Mouse (Mus musculus) hindbrain, embryonic 12.5 days (tissue): ENCODE measurements around the gene Ush1g. TPM values are rescaled to one million over a fixed set of nuclear protein-coding genes. Genes with fewer than 3 reads are reported as not detected.

ENCODE experiments used
- ATAC-seq: fragments of 200-750 bp; cut with Nextera tagmentation; 2 replicates; pipeline ENCODE4 v1.8.0; 2017; ENCODE audit warnings: moderate TSS enrichment; ENCODE audit not compliant: low FRiP score
- H3K27ac ChIP-seq: fragments of 300-500 bp; sonication (generic); 2 replicates; pipeline ENCODE4 v1.5.1; 2016; ENCODE audit warnings: mild to moderate bottlenecking
- H3K27me3 ChIP-seq: fragments of 300-500 bp; sonication (generic); 2 replicates; pipeline ENCODE4 v1.6.1; 2016; ENCODE audit warnings: mild to moderate bottlenecking
- H3K36me3 ChIP-seq: fragments of 300-500 bp; sonication (generic); 2 replicates; pipeline ENCODE4 v1.6.1; 2016; ENCODE audit warnings: mild to moderate bottlenecking
- H3K4me1 ChIP-seq: fragments of 300-500 bp; sonication (generic); 2 replicates; pipeline ENCODE4 v1.6.1; 2016
- H3K4me2 ChIP-seq: fragments of 300-500 bp; sonication (generic); replicated peaks from 2 replicates; pipeline ENCODE4 v1.6.1; 2016; ENCODE audit warnings: mild to moderate bottlenecking
- H3K4me3 ChIP-seq: fragments of 300-500 bp; sonication (generic); 2 replicates; pipeline ENCODE4 v1.5.1; 2016; ENCODE audit warnings: mild to moderate bottlenecking
- H3K9ac ChIP-seq: fragments of 300-500 bp; sonication (generic); 2 replicates; pipeline ENCODE4 v1.6.1; 2016; ENCODE audit warnings: mild to moderate bottlenecking, moderate library complexity
- H3K9me3 ChIP-seq: fragments of 300-500 bp; sonication (generic); replicated peaks from 2 replicates; pipeline ENCODE4 v1.6.1; 2016; ENCODE audit warnings: mild to moderate bottlenecking
- WGBS: fragments of 180-500 bp; shearing (Covaris S2); methylation state at CpG from one replicate; pipeline ENCODE4 v1.1.7; 2016; 5-methylcytosine and 5-hydroxymethylcytosine counted together
- polyA plus RNA-seq: library from polyadenylated mRNA; unstranded; fragments of >200 nt; fragmentation: Nextera tagmentation; extraction: Ambion mirVana; gene quantifications from 2 replicates; pipeline ENCODE4 v1.2.1, GENCODE M21; 2016

Gene Ush1g
- polyA plus RNA-seq, 1 experiment from 2014 or later, result not detected

DNA sequence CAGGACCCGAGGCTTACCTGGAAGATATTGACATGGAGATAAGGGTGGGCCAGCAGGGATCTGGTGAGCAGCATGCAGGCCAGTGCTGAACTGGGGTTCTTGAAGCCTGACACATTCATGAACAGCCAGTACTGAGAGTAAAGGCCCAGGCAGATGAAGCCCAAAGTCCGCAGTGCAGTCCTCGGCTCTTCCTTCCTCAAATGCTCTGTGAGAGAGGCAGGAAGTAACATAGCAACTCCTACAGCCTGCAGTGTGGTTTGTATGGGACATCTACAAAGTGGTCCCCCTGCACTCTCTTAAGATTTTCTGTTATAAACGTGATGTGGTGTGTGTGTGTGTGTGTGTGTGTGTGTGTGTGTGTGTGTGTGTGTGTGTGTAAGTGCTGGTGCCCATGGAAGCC, 36.6 kb downstream of the Ush1g start:
- no peaks in the 10 kb centered on the region for H3K27me3 ChIP-seq
- no peaks in the 10 kb centered on the region; the same call in 1 of the 2 replicates for H3K4me1 ChIP-seq
- no peak overlapping the region for H3K4me2 ChIP-seq
- no peak overlapping the region for H3K4me3 ChIP-seq
- no peaks in the 10 kb centered on the region for H3K36me3 ChIP-seq
- H3K27ac ChIP-seq, result no peak overlapping the region
- 75% methylated on average over 4 of the region's 4 CpGs for WGBS
- H3K9ac ChIP-seq, result no peak overlapping the region
- ATAC-seq, result no peak
- no peaks in the 10 kb centered on the region for H3K9me3 ChIP-seq

DNA sequence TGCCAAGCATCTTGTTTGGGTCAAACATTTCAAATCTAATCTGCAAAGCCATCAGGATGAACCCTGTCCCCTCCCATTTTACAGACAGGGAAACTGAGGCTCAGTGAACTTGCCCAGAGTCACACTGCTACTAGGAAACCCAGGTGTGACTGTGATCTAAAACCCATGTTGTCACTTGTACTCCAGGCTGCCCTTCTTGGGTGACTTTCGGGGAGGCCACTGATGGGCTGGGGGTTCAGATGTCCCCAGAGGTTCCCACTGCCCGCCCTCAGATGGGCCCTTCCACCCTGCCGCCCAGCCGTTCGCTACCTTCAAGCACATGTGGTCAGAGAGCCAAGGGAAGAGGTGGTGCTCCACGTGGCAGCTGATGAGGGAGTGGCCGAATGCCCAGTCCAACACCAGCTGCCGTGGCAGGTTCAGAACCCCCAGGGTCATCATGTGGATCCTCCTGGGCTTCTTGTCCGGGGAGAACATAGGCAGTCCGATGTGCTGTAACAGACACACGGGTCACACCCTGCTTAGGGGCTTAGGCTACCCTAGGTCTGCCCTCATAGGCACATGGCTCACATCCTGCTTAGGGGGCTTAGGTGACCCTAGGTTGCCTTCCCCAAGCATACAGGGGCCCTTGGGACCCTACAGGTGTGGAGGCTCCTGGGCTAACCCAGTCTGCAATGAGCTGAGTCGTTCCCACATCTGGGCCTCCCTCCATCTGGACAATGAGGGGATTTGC, 37.8 kb downstream of the Ush1g start:
- H3K4me1 ChIP-seq, result no peaks in the 10 kb centered on the region; the same call in 1 of the 2 replicates
- WGBS, result 86% methylated on average over 12 of the region's 12 CpGs
- H3K27ac ChIP-seq, result no peak overlapping the region
- no peak overlapping the region for H3K4me2 ChIP-seq
- no peak for ATAC-seq
- H3K9ac ChIP-seq, result no peak overlapping the region
- no peaks in the 10 kb centered on the region for H3K36me3 ChIP-seq
- no peaks in the 10 kb centered on the region for H3K27me3 ChIP-seq
- H3K4me3 ChIP-seq, result no peak overlapping the region
- H3K9me3 ChIP-seq, result no peaks in the 10 kb centered on the region

DNA sequence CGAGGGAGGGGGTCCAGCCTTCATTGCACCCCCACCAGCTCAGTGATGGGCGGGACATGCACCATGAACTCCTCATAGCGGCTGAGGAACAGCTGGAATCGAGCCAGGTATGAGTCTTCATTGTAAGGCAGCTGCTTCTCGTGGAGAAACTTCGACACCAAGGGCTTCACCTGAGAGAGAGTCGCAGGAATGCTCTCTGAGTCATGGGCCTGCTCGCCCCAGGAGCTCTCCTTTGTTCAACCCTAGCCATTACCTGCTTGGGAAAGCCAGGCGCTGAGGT, 38.4 kb downstream of the Ush1g start:
- H3K4me1 ChIP-seq, result no peaks in the 10 kb centered on the region; the same call in 1 of the 2 replicates
- 73% methylated on average over 9 of the region's 9 CpGs for WGBS
- H3K9ac ChIP-seq, result no peak overlapping the region
- no peak for ATAC-seq
- no peaks in the 10 kb centered on the region for H3K27me3 ChIP-seq
- no peak overlapping the region for H3K4me2 ChIP-seq
- H3K27ac ChIP-seq, result no peak overlapping the region
- no peaks in the 10 kb centered on the region for H3K36me3 ChIP-seq
- no peak overlapping the region for H3K4me3 ChIP-seq
- no peaks in the 10 kb centered on the region for H3K9me3 ChIP-seq

DNA sequence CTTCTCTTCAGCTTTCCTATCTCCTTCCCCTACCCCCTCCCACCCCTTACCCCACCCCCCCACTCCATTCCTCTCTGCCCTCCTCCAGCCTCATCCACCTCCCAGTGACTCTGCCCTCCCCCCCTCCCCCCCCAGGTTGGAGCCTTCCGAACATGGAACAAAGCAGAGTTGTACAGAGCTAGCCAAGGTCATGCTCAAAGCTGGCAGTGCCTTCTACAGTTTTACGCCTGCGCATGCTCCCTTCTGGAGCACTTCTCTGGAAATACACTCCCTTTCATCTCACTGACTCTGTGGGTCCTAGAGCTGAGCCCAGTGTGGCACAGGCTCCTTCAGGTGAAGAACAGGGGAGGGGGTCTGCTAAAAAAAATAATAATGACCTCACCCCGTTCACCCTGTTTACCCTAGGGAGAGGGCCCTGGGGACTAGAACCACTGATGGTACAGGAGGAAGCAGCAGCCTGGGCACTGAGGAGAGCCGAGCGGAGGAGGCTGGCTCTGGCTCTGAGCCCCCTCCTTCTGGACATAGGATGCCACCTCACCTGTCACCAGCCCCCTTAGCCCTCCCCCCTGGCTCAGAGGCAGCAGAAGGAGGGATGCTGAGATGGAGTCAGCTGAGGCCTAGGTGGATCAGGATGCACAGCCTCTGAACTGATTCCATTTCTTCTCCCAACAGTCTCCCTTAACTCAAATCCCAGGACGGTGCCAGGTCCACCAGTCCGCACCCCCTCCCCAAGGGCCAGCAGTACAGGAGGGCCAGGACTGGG, 38.9 kb downstream of the Ush1g start:
- Histone ChIP-seq H3K4me2 (no peak overlapping the region), H3K4me1 (peaks cover 3% of the 10 kb centered on the region), H3K27me3 (no peaks in the 10 kb centered on the region), H3K27ac (no peak overlapping the region), H3K36me3 (no peaks in the 10 kb centered on the region), H3K9me3 (no peaks in the 10 kb centered on the region), H3K4me3 (no peak overlapping the region), H3K9ac (no peak overlapping the region)
- WGBS, result 85% methylated on average over 8 of the region's 8 CpGs
- no peak for ATAC-seq

DNA sequence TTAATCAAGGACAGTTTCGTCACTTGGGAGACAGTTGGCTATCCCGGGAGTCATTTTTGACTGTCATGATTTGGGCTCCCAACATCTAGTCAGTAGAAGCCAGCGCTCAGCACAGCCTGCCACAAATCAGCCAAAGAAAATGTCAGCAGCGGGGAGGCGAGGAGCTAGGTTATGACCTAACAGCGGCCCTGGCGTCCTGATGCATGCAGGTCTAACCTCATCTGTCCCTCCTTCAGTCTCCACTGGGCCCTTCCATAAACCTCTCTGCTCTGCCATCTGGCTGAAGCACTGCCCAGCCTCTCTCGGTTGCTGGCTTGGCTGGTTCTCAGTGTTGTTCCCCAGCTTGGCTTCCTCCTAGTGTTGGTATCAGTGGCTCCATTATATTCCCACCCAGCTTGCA, 39.5 kb downstream of the Ush1g start:
- Histone ChIP-seq H3K27ac (no peak overlapping the region), H3K4me2 (no peak overlapping the region), H3K36me3 (no peaks in the 10 kb centered on the region), H3K4me1 (peaks cover 7% of the 10 kb centered on the region), H3K9ac (no peak overlapping the region), H3K27me3 (no peaks in the 10 kb centered on the region), H3K4me3 (no peak overlapping the region), H3K9me3 (no peaks in the 10 kb centered on the region)
- no peak for ATAC-seq
- 79% methylated on average over 8 of the region's 8 CpGs for WGBS

DNA sequence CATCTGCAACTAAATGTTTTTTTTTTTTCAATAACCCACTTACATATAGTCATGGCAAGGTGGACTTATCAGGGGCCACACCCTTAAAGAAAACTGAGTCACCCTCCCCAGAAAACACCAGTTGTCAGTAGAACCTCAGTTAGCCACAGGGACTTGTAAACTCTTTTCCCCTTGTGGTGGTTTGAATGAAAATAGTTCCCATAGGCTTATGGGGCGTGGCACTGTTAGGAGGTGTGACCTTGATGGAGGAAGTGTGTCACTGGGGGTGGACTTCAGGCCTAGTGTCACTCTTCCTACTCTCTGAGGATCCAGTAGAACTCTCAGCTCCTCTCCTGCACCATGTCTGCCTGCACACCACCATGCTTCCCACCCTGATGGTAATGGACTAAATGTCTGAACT, 42.1 kb downstream of the Ush1g start:
- Histone ChIP-seq H3K4me2 (no peak overlapping the region), H3K4me1 (peaks cover 21% of the 10 kb centered on the region), H3K4me3 (no peak overlapping the region), H3K27me3 (no peaks in the 10 kb centered on the region), H3K9ac (no peak overlapping the region), H3K9me3 (no peaks in the 10 kb centered on the region), H3K27ac (no peak overlapping the region), H3K36me3 (no peaks in the 10 kb centered on the region)
- WGBS, result 65% methylated on average over 1 of the region's 1 CpGs
- no peak for ATAC-seq

DNA sequence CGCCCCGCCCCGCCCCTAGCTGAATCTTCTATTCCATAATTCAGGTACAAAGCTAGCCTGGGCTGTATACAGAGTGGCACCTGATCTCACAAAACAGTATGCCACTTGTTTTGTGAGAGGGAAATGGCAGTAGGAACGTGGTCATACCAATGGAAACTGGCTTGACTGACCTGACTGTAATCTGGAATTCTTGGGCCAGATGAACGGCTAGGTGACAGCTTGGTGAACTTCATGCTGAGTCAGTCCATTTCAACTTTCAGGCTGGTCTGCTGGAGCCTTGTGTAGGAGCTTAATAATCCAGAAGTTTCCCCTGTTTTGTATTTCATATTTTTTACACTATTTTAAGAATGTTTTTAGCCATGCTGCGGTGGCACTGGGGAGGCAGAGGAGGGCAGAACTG, 43.7 kb downstream of the Ush1g start:
- H3K36me3 ChIP-seq, result no peaks in the 10 kb centered on the region
- WGBS, result 66% methylated on average over 6 of the region's 6 CpGs
- H3K4me1 ChIP-seq, result peaks cover 21% of the 10 kb centered on the region
- peak overlapping the region; percentile 74 for H3K4me2 ChIP-seq
- H3K27ac ChIP-seq, result no peak overlapping the region
- no peaks in the 10 kb centered on the region for H3K27me3 ChIP-seq
- H3K4me3 ChIP-seq, result peak overlapping the region; percentile 52; the same call in 1 of the 2 replicates
- H3K9ac ChIP-seq, result no peak overlapping the region
- H3K9me3 ChIP-seq, result no peaks in the 10 kb centered on the region
- no peak for ATAC-seq

DNA sequence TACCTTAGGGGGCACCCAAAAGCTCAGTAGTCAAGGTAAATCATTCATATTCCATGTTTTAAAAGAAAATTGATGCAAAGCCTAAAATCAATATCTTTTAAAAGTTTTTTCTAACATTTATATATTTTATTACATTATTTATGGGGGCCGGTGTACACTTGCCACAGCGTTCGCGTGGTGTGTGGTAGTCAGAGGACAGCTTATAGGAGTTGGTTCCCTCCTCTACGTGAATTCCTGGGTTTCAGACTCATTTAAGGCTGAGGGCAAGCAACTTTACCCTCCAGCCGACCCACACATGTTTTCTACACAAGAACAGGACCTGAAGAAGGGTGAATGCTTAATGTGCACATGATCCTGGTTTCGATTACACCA, 44.3 kb downstream of the Ush1g start:
- Histone ChIP-seq H3K4me2 (peak overlapping the region; percentile 74), H3K4me1 (peaks cover 21% of the 10 kb centered on the region), H3K9me3 (no peaks in the 10 kb centered on the region), H3K4me3 (peak overlapping the region; percentile 52), H3K9ac (peak overlapping the region; percentile 68), H3K27ac (peak overlapping the region; percentile 77), H3K36me3 (no peaks in the 10 kb centered on the region), H3K27me3 (no peaks in the 10 kb centered on the region)
- 18% methylated on average over 7 of the region's 7 CpGs for WGBS
- no peak for ATAC-seq

DNA sequence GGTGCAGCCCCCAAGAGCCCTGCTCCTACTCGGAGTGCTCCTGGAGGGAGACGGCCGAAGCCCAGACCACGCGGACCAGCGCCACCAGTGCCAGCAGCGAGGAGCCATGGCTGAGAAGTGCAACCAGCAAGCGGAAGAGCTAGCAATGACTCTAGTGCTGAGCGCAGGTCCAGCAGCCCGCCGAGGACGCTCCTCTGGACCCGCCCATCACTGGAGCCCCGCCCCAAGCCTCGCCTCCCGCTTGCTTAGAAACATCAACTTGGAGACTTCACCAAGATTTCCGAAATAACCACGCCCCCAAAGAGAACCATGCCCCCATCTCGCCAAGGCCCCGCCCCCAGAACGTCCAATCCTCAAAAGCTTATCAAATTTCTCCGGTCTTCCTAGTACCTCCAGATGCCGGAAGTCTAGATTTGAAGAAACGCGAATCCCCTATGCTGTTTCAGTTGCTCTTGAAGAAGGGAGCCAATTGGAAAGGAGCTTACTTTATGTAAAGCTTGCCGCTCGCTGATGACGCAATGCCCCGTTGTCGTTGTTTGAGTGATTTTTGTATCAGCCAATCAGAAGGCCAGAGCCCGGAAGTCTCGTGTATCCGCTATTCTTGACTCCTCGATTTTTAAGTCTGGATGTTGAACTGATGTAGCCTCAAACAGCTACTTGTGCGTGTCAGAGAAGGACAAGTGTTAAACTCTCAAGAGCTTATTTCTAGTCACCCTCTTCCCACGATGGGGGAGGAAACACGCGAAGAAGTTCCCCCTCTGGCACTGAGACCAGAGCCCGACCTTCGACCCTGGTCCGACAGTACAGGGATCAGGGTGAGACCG, 44.8 kb downstream of the Ush1g start, which contains the start of gene Fdxr:
Gene Fdxr, minus strand, starts transcription at position 271 of the 824 bp plus-strand sequence.
- peak within 1 kb of the TSS; percentile 52 for H3K4me3 ChIP-seq
- peak; percentile 97 for ATAC-seq
- WGBS, result under 1% methylated on average over 42 of the region's 42 CpGs

DNA sequence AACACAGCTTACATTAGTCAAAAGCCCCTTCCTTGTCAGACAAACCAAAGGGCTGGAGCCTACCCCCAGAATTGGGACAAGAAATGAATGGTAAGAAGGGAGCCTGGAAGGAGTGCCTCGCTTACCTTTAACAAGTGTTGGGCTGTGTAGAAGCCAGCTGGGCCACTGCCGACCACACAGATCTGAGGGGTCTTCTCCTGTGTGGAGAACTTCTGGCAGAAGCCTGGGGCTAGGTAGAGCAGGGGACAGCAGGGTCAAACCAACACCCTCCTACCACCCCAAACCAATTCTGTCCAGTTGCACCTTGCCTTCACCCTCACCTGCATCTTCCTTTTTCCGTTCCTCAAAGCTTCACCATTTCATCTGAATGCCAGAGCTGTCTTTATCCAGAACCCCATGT, 45.9 kb downstream of the Ush1g start:
- H3K4me3 ChIP-seq, result peak overlapping the region; percentile 52
- H3K4me2 ChIP-seq, result peak overlapping the region; percentile 72
- 62% methylated on average over 3 of the region's 3 CpGs for WGBS
- H3K9ac ChIP-seq, result peak overlapping the region; percentile 73
- H3K27me3 ChIP-seq, result no peaks in the 10 kb centered on the region
- H3K4me1 ChIP-seq, result peaks cover 21% of the 10 kb centered on the region
- H3K9me3 ChIP-seq, result no peaks in the 10 kb centered on the region
- ATAC-seq, result no peak
- no peaks in the 10 kb centered on the region for H3K36me3 ChIP-seq
- H3K27ac ChIP-seq, result no peak overlapping the region

More for the DNA sequence above, 44.8 kb downstream of the Ush1g start, which contains the start of gene Fdxr:
- Histone ChIP-seq H3K9ac (peak within 1 kb of the TSS; percentile 73), H3K4me2 (peak within 1 kb of the TSS; percentile 74), H3K36me3 (no peaks in the 10 kb centered on the region), H3K27me3 (no peaks in the 10 kb centered on the region), H3K9me3 (no peaks in the 10 kb centered on the region), H3K4me1 (peaks cover 21% of the 10 kb centered on the region), H3K27ac (peak within 1 kb of the TSS; percentile 92)

DNA sequence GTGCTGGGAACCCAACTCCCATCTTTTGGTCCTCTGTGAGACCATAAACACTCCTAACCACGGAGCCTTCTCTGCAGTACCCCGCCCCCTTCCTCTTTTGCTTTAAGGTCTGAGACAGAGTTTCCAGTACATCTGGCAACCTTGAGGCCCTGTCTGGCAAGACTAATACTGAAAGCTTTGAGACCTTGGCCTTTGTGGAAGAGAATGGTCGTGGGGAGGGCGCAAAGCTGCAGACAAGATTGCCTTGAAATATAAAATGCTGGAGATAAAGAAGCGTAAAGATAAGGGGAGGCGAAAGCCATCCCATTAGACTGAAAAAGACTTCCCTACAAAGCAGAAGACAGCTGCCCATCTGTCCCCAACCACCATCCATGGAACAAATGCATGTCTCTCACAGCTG, 46.3 kb downstream of the Ush1g start:
- Histone ChIP-seq H3K4me3 (no peak overlapping the region), H3K27ac (no peak overlapping the region), H3K36me3 (no peaks in the 10 kb centered on the region), H3K27me3 (no peaks in the 10 kb centered on the region), H3K4me1 (peaks cover 21% of the 10 kb centered on the region), H3K9ac (no peak overlapping the region), H3K9me3 (no peaks in the 10 kb centered on the region), H3K4me2 (peak overlapping the region; percentile 72)
- 89% methylated on average over 6 of the region's 6 CpGs for WGBS
- ATAC-seq, result no peak

DNA sequence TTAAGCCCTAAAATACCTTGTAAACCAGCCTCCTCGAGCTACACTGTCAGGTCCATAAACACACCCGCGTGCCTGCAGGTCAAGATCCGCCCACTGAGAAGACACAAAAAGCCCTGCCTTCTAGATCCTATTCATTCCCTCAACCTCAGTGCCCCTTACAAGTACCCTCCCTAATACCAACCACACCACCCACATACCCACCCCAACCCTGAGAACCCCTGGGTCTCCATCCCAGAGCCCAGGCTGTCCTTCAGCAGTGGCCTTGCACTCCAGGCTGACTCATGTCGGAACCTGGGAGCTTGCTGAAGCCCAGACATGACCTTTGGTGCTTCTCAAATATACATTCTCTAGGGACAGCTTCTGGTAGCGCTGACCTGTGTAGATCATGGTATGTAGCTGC, 47.1 kb downstream of the Ush1g start:
- Histone ChIP-seq H3K9me3 (no peaks in the 10 kb centered on the region), H3K36me3 (no peaks in the 10 kb centered on the region), H3K27ac (no peak overlapping the region), H3K4me3 (no peak overlapping the region), H3K9ac (no peak overlapping the region), H3K4me1 (peaks cover 26% of the 10 kb centered on the region), H3K27me3 (peaks cover 2% of the 10 kb centered on the region), H3K4me2 (no peak overlapping the region)
- ATAC-seq, result no peak
- WGBS, result 85% methylated on average over 6 of the region's 6 CpGs
